Mouse (Mus musculus) liver, adult (tissue): ENCODE results near the gene Gas7.

Experiments used
- GATA4 ChIP-seq: IDR thresholded peaks from 2 replicates; pipeline ENCODE4 v1.6.1; 2014; ENCODE audit warnings: mild to moderate bottlenecking, low read length; ENCODE audit not compliant: insufficient replicate concordance

Gas7 gene

GRCm38 (mm10) chr11:67537353-67537752, 82.1 kb downstream of the Gas7 start:
- no peak for TF ChIP-seq GATA4

GRCm38 (mm10) chr11:67538557-67538956, 83.3 kb downstream of the Gas7 start:
- TF ChIP-seq GATA4: no peak

GRCm38 (mm10) chr11:67544656-67545432, 89.6 kb downstream of the Gas7 start:
- no peak for TF ChIP-seq GATA4

- no peak for TF ChIP-seq GATA4
Measured at GRCm38 (mm10) chr11:67546582-67546981, 91.3 kb downstream of the Gas7 start.

GRCm38 (mm10) chr11:67549306-67549705, 94.1 kb downstream of the Gas7 start:
- no peak for TF ChIP-seq GATA4

GRCm38 (mm10) chr11:67549762-67550488, 94.7 kb downstream of the Gas7 start:
- no peak for TF ChIP-seq GATA4

GRCm38 (mm10) chr11:67552400-67552799, 97.2 kb downstream of the Gas7 start:
- TF ChIP-seq GATA4: no peak

GRCm38 (mm10) chr11:67554276-67554675, 99.0 kb downstream of the Gas7 start:
- no peak for TF ChIP-seq GATA4

- TF ChIP-seq GATA4: no peak
Measured at GRCm38 (mm10) chr11:67556360-67556759, 101.1 kb downstream of the Gas7 start.

GRCm38 (mm10) chr11:67558772-67559448, 103.7 kb downstream of the Gas7 start:
- TF ChIP-seq GATA4: no peak

- TF ChIP-seq GATA4: no peak
Measured at GRCm38 (mm10) chr11:67559522-67559921, 104.3 kb downstream of the Gas7 start.

- TF ChIP-seq GATA4: no peak
Measured at GRCm38 (mm10) chr11:67561631-67562030, 106.4 kb downstream of the Gas7 start.

GRCm38 (mm10) chr11:67563141-67563540, 107.9 kb downstream of the Gas7 start:
- no peak for TF ChIP-seq GATA4

GRCm38 (mm10) chr11:67564003-67564637, 108.9 kb downstream of the Gas7 start:
- no peak for TF ChIP-seq GATA4

- no peak for TF ChIP-seq GATA4
Measured at GRCm38 (mm10) chr11:67565512-67565911, 110.3 kb downstream of the Gas7 start.

GRCm38 (mm10) chr11:67566704-67567103, 111.5 kb downstream of the Gas7 start:
- no peak for TF ChIP-seq GATA4

GRCm38 (mm10) chr11:67567184-67567583, 111.9 kb downstream of the Gas7 start:
- peak; percentile 52; the same call in 1 of the 2 replicates for TF ChIP-seq GATA4
